Mouse (Mus musculus) left cerebral cortex, adult 2 months (tissue): ENCODE measurements around the gene Steap2. TPM values are rescaled to one million over a fixed set of nuclear protein-coding genes. Genes with fewer than 3 reads are reported as not detected.
A peak's percentile ranks its signal among the peaks of the same experiment; 100 is the strongest.

Experiments
- DNase-seq, 2 experiments: peaks; one replicate each; pipeline ENCODE4 v3.0.0; 2021 to 2022; ENCODE audit warnings: low spot score in 2 of 2, mixed read lengths in 1 of 2; ENCODE audit errors: extremely low spot score in 1 of 2
- H3K27ac ChIP-seq: fragments of 200-600 bp; 2 replicates; pipeline ENCODE4 v1.8.1; 2022
- H3K4me3 ChIP-seq: fragments of 200-600 bp; 2 replicates; pipeline ENCODE4 v1.8.1; 2022
- CTCF ChIP-seq: fragments of 200-600 bp; IDR thresholded peaks from 2 replicates; pipeline ENCODE4 v1.8.1; 2022; ENCODE audit warnings: antibody characterized with exemption, mild to moderate bottlenecking, moderate library complexity
- intact Hi-C: fragments of 180-260 bp; cut with DNase I; formaldehyde crosslinking; loops from one replicate; pipeline ENCODE4 v1.15.1; 2025
- long read RNA-seq, 2 experiments: library from polyadenylated mRNA; stranded (forward); transcript quantifications; one replicate each; pipeline ENCODE4 v2.0.0; 2021; ENCODE audit warnings: borderline mapping rate in 2 of 2
- total RNA-seq, 2 experiments: library from RNA; stranded (reverse); gene quantifications; 2 replicates each; pipeline ENCODE4 v1.2.3; 2021

The Steap2 gene
- total RNA-seq, result 1 to 10 TPM; 8.1 to 9.5 TPM
- long read RNA-seq, experiment 1, full-length matches to known transcripts, result 6 of 13 reads
- long read RNA-seq, experiment 1, partial matches to known transcripts, result 0 of 13 reads
- long read RNA-seq, experiment 1, other reads (novel, unspliced or antisense), result 7 of 13 reads
- long read RNA-seq, experiment 2, transcript Steap2-201 (6 exons, 3,657 nt), result major isoform, 6 of 9 reads
- long read RNA-seq, experiment 2, partial matches to known transcripts, result 0 of 9 reads
- long read RNA-seq, experiment 2, other reads (novel, unspliced or antisense), result 3 of 9 reads

GRCm38 (mm10) chr5:5693956-5694653 lies at the start of gene Steap2:
TSS of gene Steap2 (minus strand) at chr5:5694578.
- peak; percentile 40 to 53 for DNase-seq
- peak within 1 kb of the TSS; percentile 40 for H3K27ac ChIP-seq
- TF ChIP-seq CTCF, result no peak
- intact Hi-C loops, result loop anchor here (5.0 kb wide), 2 partner anchors 53 to 182 kb away; partner anchors contain the start of genes Cldn12 and Steap1
- peak within 1 kb of the TSS; percentile 66 for H3K4me3 ChIP-seq

DNA sequence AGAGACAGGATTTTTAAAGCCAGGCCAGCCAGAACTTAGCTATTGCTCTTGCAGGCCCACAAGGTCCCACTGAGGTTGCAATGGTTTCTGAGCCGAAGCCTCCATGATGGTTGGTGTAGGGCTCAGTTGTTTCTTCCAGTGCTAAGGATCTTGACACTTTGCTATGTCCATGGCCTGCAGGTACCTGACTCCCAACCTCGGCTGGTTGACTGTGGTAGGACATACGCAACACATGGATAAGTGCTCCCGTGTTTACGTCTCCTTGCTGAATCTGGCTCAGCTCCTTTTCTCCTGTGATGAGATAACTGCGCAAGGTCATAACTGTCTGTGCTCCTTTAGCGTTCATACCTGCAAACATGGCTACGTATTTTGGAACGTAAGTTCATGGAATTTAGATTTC lies 40.1 kb upstream of the Steap2 start:
- intact Hi-C loops, result no loop called here
- Histone ChIP-seq H3K27ac (no peak overlapping the region), H3K4me3 (no peak overlapping the region)
- no peak for TF ChIP-seq CTCF
- no peak for DNase-seq

- H3K4me3 ChIP-seq, result no peak overlapping the region
- no peak overlapping the region for H3K27ac ChIP-seq
- intact Hi-C loops, result no loop called here
- TF ChIP-seq CTCF, result no peak
- DNase-seq, result no peak
These were observed 38.5 kb upstream of the Steap2 start for GRCm38 (mm10) chr5:5732858-5733257.

DNA sequence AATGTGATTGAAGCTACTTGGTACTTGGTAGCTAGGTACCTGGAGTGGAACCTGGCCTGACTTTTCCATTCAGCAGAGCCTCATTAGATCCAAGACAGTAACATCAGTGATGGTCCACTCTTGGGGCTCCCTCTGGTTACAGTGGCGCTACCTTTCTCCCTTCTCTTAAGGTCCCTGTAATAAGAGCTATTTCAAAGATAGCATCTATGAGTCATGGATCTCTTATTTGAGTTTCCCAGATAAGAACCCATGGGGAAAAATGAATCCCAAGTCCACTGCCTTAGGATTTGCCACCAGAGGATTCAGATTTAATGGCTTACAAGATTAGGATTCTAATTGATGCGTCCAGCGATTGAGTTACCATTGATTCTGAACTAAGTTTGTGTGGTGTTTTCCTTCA lies 37.8 kb upstream of the Steap2 start:
- Histone ChIP-seq H3K27ac (no peak overlapping the region), H3K4me3 (no peak overlapping the region)
- no peak for TF ChIP-seq CTCF
- no peak for DNase-seq
- intact Hi-C loops, result no loop called here

GRCm38 (mm10) chr5:5729904-5730303 lies 35.5 kb upstream of the Steap2 start:
- TF ChIP-seq CTCF, result no peak
- no peak overlapping the region for H3K27ac ChIP-seq
- H3K4me3 ChIP-seq, result no peak overlapping the region
- DNase-seq, result no peak
- intact Hi-C loops, result no loop called here

DNA sequence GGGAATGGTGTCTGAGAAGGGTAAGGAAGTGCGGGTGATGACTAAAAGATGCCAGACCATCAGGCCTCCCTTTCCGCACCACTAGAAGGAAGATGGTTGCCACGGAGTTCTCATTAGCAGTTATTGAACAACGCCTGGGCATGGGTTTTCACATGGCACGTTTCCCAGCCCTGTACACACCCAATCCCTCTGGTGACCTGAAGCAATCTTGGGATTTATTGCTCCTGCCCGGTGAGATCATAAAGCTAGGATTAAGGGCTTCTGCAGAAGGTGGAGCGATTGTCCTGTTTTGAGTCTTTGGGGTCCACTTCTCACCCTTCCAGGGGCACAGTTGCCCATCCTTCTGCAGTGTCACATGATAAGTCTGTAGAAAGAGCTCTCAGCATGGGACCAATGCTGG lies 27.8 kb upstream of the Steap2 start:
- no peak overlapping the region for H3K27ac ChIP-seq
- TF ChIP-seq CTCF, result no peak
- no peak overlapping the region for H3K4me3 ChIP-seq
- intact Hi-C loops, result no loop called here
- DNase-seq, result no peak

DNA sequence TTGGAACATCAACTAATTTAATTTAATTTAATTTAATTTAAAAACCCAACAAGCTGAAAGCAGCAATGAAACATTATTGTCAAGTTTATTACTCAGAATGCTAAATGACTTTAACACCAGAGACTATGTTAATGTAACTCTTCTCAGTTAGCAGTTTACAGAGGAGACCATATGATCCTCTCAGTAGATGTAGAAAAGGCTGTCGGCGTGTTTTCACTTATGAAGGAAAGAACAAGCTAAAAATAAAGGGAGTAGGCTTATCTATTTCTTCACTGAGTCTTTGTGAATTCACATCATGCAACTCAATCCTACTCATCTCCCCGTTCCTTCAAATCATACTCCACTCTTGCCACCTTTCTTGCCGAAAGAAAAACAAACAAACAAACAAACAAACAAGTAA lies 16.7 kb upstream of the Steap2 start:
- no peak overlapping the region for H3K27ac ChIP-seq
- no peak overlapping the region for H3K4me3 ChIP-seq
- intact Hi-C loops, result loop anchor here (2.0 kb wide), 1 partner anchor 62 kb away; no protein-coding TSS in a partner anchor
- TF ChIP-seq CTCF, result no peak
- DNase-seq, result no peak

DNA sequence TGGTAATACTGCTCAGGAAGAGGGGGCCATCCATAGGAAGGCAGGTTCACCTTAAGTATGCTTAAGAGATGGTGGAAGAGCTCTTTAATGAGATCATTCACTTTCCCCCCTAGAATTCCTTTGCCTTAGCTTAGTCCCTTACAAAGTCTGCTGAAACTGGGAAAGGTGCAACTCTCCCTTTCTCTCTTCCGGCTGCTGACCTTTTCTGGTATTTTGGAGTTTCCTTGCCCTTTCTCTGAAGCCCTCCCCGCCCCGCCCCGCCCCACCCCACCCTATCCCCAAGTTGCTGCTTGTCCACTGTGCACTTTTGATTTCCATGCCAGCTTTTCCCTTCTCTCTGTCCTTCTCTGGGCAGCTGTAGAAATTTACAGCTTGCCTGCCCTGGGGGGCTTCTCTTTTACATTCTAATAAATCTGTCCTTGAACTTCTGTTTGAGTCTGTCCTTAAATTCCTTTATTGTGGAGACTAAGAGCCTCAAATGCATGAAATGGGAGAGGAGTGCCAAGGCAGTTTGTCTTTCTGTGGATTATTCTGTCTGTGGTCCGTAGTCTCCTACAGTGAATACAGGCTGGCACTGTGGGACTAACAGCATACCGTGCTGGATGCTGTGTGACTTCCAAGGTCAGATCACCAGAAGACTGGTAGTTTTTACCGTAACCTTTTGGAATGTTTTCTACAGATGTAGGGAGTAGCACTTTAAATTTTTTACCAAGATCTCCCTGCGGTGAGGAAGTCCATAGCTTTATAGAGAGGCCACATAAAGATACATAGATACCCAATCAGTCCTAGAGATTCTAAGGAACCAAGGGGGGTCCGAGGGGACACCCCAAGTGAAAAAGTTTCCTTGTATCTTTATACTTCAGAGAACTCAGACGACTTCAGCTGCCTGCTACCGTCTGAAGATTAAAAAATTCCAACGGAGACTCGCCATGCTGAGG lies 13.2 kb upstream of the Steap2 start:
- intact Hi-C loops, result no loop called here
- H3K4me3 ChIP-seq, result no peak overlapping the region
- no peak for DNase-seq
- TF ChIP-seq CTCF, result no peak
- H3K27ac ChIP-seq, result no peak overlapping the region

DNA sequence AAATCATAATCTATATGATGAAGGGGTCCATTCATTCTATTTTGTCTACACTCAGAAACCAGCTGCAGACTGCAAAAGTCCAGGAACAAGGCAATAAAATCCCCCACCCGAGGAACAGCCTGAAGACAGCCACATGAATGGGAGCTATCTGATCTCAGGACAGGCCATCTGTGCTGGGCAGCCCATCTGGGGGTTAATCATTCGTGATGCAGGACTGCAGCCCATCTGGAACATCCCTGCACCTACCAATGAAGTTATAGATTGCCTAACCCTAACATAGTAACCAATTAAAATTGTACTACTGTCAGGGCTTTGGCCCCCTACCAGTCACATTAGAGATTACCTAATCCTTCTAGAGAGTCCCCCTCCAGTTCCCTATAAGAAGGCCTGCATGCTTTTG lies 10.6 kb upstream of the Steap2 start:
- Histone ChIP-seq H3K27ac (no peak overlapping the region), H3K4me3 (no peak overlapping the region)
- intact Hi-C loops, result no loop called here
- TF ChIP-seq CTCF, result no peak
- DNase-seq, result no peak

GRCm38 (mm10) chr5:5700386-5700785 lies 6.0 kb upstream of the Steap2 start:
- Histone ChIP-seq H3K27ac (no peak overlapping the region), H3K4me3 (no peak overlapping the region)
- TF ChIP-seq CTCF, result no peak
- intact Hi-C loops, result no loop called here
- DNase-seq, result no peak

GRCm38 (mm10) chr5:5698830-5699229 lies 4.5 kb upstream of the Steap2 start:
- no peak for DNase-seq
- no peak for TF ChIP-seq CTCF
- Histone ChIP-seq H3K4me3 (no peak overlapping the region), H3K27ac (no peak overlapping the region)
- intact Hi-C loops, result no loop called here
